In the genomic region with DNA sequence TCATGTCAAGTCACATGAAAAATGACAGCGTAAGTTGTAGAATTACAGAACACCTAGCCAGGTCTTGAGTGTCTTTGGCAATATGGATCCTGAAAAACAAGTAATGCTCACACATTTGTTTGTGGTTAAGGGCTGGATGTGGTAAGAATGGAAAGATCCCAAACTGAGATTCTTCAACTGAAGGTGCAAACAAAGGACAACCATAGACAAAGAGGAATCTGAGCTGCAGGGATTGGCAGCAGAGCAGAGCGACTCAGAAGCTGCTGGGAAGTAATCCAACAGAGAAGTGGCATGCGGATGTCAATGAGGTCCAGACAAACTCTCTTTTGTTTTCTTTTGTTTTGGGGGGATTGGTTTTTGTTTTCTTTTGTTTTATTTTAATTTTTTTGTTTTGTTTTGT, we compare ENCODE assay signal across 29 mouse cellular contexts.
DNase-seq lines count a peak whose midpoint lies in the region; ATAC-seq and TF ChIP-seq lines count a peak whose summit lies in the region.
"Had no signal": no experiment of that assay in that cellular context is flagged by ENCODE, and none has a peak within 500 bp of the region (broad histone marks: within the 10 kb centered on the region; RNA-seq: fewer than 3 reads in every experiment).

No protein-coding gene starts in this region.

- no peak overlapping the region for H3K27ac ChIP-seq in intestine, embryonic 15.5 days
- no peak overlapping the region for H3K27ac ChIP-seq in heart, embryonic 11.5 days (ENCODE audit: low read depth, low read length)
- H3K27ac ChIP-seq: embryonic facial prominence, embryonic 15.5 days; forebrain, embryonic 10.5 days; forebrain, embryonic 13.5 days; heart, adult 2 months; heart, embryonic 10.5 days; hindbrain, embryonic 12.5 days; hindbrain, embryonic 15.5 days had no signal

- no peak overlapping the region for H3K4me2 ChIP-seq in intestine, embryonic 15.5 days (replicated peaks)
- H3K4me2 ChIP-seq in heart, embryonic 11.5 days: no peak overlapping the region
- H3K4me2 ChIP-seq: embryonic facial prominence, embryonic 15.5 days; forebrain, embryonic 13.5 days; hindbrain, embryonic 12.5 days; hindbrain, embryonic 15.5 days had no signal

- H3K4me1 ChIP-seq in intestine, embryonic 15.5 days (replicated peaks): no peaks in the 10 kb centered on the region
- peaks cover 4% of the 10 kb centered on the region; the same call in 1 of the 2 replicates for H3K4me1 ChIP-seq in heart, embryonic 11.5 days (ENCODE audit: control insufficient read depth, insufficient read depth, low read length)
- H3K4me1 ChIP-seq: embryonic facial prominence, embryonic 15.5 days; heart, embryonic 10.5 days had no signal

- no peaks in the 10 kb centered on the region for H3K27me3 ChIP-seq in intestine, embryonic 15.5 days (replicated peaks)
- H3K27me3 ChIP-seq in heart, embryonic 11.5 days (ENCODE audit: control insufficient read depth, insufficient read depth, low read length): no peaks in the 10 kb centered on the region
- H3K27me3 ChIP-seq: CH12.LX; embryonic facial prominence, embryonic 15.5 days; forebrain, embryonic 13.5 days; hindbrain, embryonic 12.5 days; hindbrain, embryonic 15.5 days had no signal

- H3K9me3 ChIP-seq in intestine, embryonic 15.5 days: no peaks in the 10 kb centered on the region
- H3K9me3 ChIP-seq in heart, embryonic 11.5 days (replicated peaks; ENCODE audit: control insufficient read depth, low read length): no peaks in the 10 kb centered on the region
- H3K9me3 ChIP-seq: embryonic facial prominence, embryonic 15.5 days; forebrain, embryonic 10.5 days; forebrain, embryonic 13.5 days; G1E; heart, embryonic 10.5 days; hindbrain, embryonic 12.5 days; hindbrain, embryonic 15.5 days had no signal

- no peak for ATAC-seq in intestine, embryonic 15.5 days
- ATAC-seq in erythroblast, adult 5-6 weeks (replicated peaks; ENCODE audit: low FRiP score, poor library complexity, severe bottlenecking): no peak
- ATAC-seq in heart, embryonic 11.5 days (replicated peaks; ENCODE audit: insufficient number of reproducible peaks, low FRiP score, low TSS enrichment): no peak
- ATAC-seq: forebrain, embryonic 13.5 days had no signal

- 88% methylated on average over 3 of the region's 3 CpGs for WGBS in intestine, embryonic 15.5 days
- 94% methylated on average over 3 of the region's 3 CpGs for WGBS in heart, embryonic 11.5 days (ENCODE audit: insufficient replicate concordance)

- H3K9ac ChIP-seq in intestine, embryonic 15.5 days: no peak overlapping the region
- H3K9ac ChIP-seq in heart, embryonic 11.5 days (ENCODE audit: low read depth, low read length): no peak overlapping the region
- H3K9ac ChIP-seq: embryonic facial prominence, embryonic 15.5 days; forebrain, embryonic 13.5 days; hindbrain, embryonic 12.5 days; hindbrain, embryonic 15.5 days had no signal

- TF ChIP-seq POLR2A in brain, embryonic 14.5 days (IDR thresholded peaks at IDR 0.05; ENCODE audit: borderline replicate concordance, extremely low read depth, insufficient read depth, insufficient read length, poor library complexity, severe bottlenecking): no peak

- H3K36me3 ChIP-seq in intestine, embryonic 15.5 days: no peaks in the 10 kb centered on the region
- H3K36me3 ChIP-seq in heart, embryonic 11.5 days (ENCODE audit: control insufficient read depth, insufficient read depth, low read length): no peaks in the 10 kb centered on the region; the same call in 1 of the 2 replicates
- H3K36me3 ChIP-seq: embryonic facial prominence, embryonic 15.5 days; heart, embryonic 10.5 days; hindbrain, embryonic 12.5 days; hindbrain, embryonic 15.5 days had no signal

- TF ChIP-seq CTCF in brain, embryonic 14.5 days (IDR thresholded peaks at IDR 0.05; ENCODE audit: borderline replicate concordance, extremely low read depth, insufficient read depth, insufficient read length): no peak

- no peak overlapping the region for H3K4me3 ChIP-seq in intestine, embryonic 15.5 days (replicated peaks)
- H3K4me3 ChIP-seq in heart, embryonic 11.5 days (ENCODE audit: low read depth, low read length): no peak overlapping the region
- H3K4me3 ChIP-seq: embryonic facial prominence, embryonic 15.5 days; erythroblast, embryonic 14.5 days; forebrain, embryonic 10.5 days; forebrain, embryonic 13.5 days; heart, adult 2 months; heart, embryonic 10.5 days; hindbrain, embryonic 12.5 days; hindbrain, embryonic 15.5 days had no signal

- DNase-seq in 3T3-L1 (ENCODE audit: low read depth, low spot score) (peak; percentile 93), 416B (ENCODE audit: low read depth) (peak; percentile 17), R1 (ENCODE audit: low read depth, low spot score) (peak; percentile 20)
- DNase-seq in brain, embryonic 14.5 days (ENCODE audit: low read depth): peak; percentile 43
- DNase-seq in thymus, postnatal 10 days (ENCODE audit: low spot score in 2 of 2): no peak
- DNase-seq: adrenal gland, adult 8-10 months; adrenal gland, postnatal 25 days; B cell, adult 2 months; cerebellum, adult 11-12 months; cerebellum, adult 8-10 months; cerebellum, postnatal 10 days; cerebellum, postnatal 36 days; embryo, embryonic 11 days; gastrocnemius, postnatal 25 days; heart, adult 2 months; kidney, adult 11 months; kidney, adult 8-10 months had no signal

Comparison
In these comparisons a context has a peak if more than half of its experiments do, and no peak if none do; other contexts are left out.
1. DNase-seq: peak in 3T3-L1 (single experiment), 416B (single experiment), R1 (single experiment) and brain, embryonic 14.5 days (single experiment); none in thymus, postnatal 10 days (0 of 2).